Mouse (Mus musculus): ENCODE results near the gene Ak4. TPM values are rescaled to one million over a fixed set of nuclear protein-coding genes. Genes with fewer than 3 reads are reported as not detected.
"Not testable (repeated sequence)": the region's sequence is repeated elsewhere in the genome, so short reads cannot be mapped to it uniquely, and the experiment has no call there.

Gene Ak4
- polyA plus RNA-seq, 1 experiment from 2014 or later = 28.1 TPM

GRCm38 (mm10) chr4:101446606-101447005 is 27.5 kb downstream of the Ak4 start:
- H3K4me3 ChIP-seq (replicated peaks; ENCODE audit: low read length); H3K27me3 ChIP-seq (ENCODE audit: control insufficient read depth, insufficient read depth, low read length); H3K4me2 ChIP-seq (ENCODE audit: low read depth, low read length); H3K27ac ChIP-seq (ENCODE audit: low read length); ATAC-seq (ENCODE audit: insufficient read depth, low FRiP score); H3K4me1 ChIP-seq (ENCODE audit: control insufficient read depth, insufficient read depth, low read length); H3K9me3 ChIP-seq (replicated peaks; ENCODE audit: control insufficient read depth, low read length); H3K36me3 ChIP-seq (ENCODE audit: control insufficient read depth, insufficient read depth, low read length); H3K9ac ChIP-seq (ENCODE audit: low read length): not testable (repeated sequence)
- 91% methylated on average over 9 of the region's 9 CpGs for WGBS

GRCm38 (mm10) chr4:101448701-101449100 is 29.6 kb downstream of the Ak4 start:
- H3K27me3 ChIP-seq (ENCODE audit: control insufficient read depth, insufficient read depth, low read length) = no peaks in the 10 kb centered on the region
- no peak overlapping the region for H3K27ac ChIP-seq (ENCODE audit: low read length)
- no peak for ATAC-seq (ENCODE audit: insufficient read depth, low FRiP score)
- no peak overlapping the region for H3K4me3 ChIP-seq (replicated peaks; ENCODE audit: low read length)
- no peaks in the 10 kb centered on the region for H3K4me1 ChIP-seq (ENCODE audit: control insufficient read depth, insufficient read depth, low read length)
- no peak overlapping the region for H3K4me2 ChIP-seq (ENCODE audit: low read depth, low read length)
- H3K9ac ChIP-seq (ENCODE audit: low read length) = no peak overlapping the region
- no peaks in the 10 kb centered on the region for H3K36me3 ChIP-seq (ENCODE audit: control insufficient read depth, insufficient read depth, low read length)
- WGBS = 79% methylated on average over 8 of the region's 8 CpGs
- no peaks in the 10 kb centered on the region for H3K9me3 ChIP-seq (replicated peaks; ENCODE audit: control insufficient read depth, low read length)

- Histone ChIP-seq H3K9ac (ENCODE audit: low read length) (no peak overlapping the region), H3K4me2 (ENCODE audit: low read depth, low read length) (no peak overlapping the region), H3K4me1 (ENCODE audit: control insufficient read depth, insufficient read depth, low read length) (no peaks in the 10 kb centered on the region), H3K27ac (ENCODE audit: low read length) (no peak overlapping the region), H3K36me3 (ENCODE audit: control insufficient read depth, insufficient read depth, low read length) (no peaks in the 10 kb centered on the region), H3K9me3 (replicated peaks; ENCODE audit: control insufficient read depth, low read length) (no peaks in the 10 kb centered on the region), H3K27me3 (ENCODE audit: control insufficient read depth, insufficient read depth, low read length) (no peaks in the 10 kb centered on the region), H3K4me3 (replicated peaks; ENCODE audit: low read length) (no peak overlapping the region)
- WGBS = 60% methylated on average over 7 of the region's 7 CpGs
- no peak for ATAC-seq (ENCODE audit: insufficient read depth, low FRiP score)
These were observed 30.3 kb downstream of the Ak4 start for GRCm38 (mm10) chr4:101449344-101449743.

GRCm38 (mm10) chr4:101450150-101450780 is 31.2 kb downstream of the Ak4 start:
- Histone ChIP-seq H3K9me3 (replicated peaks; ENCODE audit: control insufficient read depth, low read length) (no peaks in the 10 kb centered on the region), H3K4me1 (ENCODE audit: control insufficient read depth, insufficient read depth, low read length) (no peaks in the 10 kb centered on the region), H3K9ac (ENCODE audit: low read length) (no peak overlapping the region), H3K36me3 (ENCODE audit: control insufficient read depth, insufficient read depth, low read length) (no peaks in the 10 kb centered on the region), H3K4me2 (ENCODE audit: low read depth, low read length) (no peak overlapping the region), H3K27ac (ENCODE audit: low read length) (no peak overlapping the region), H3K4me3 (replicated peaks; ENCODE audit: low read length) (no peak overlapping the region), H3K27me3 (ENCODE audit: control insufficient read depth, insufficient read depth, low read length) (no peaks in the 10 kb centered on the region)
- peak; percentile 33; the same call in 1 of the 2 replicates for ATAC-seq (ENCODE audit: insufficient read depth, low FRiP score)
- 63% methylated on average over 20 of the region's 20 CpGs for WGBS

DNA sequence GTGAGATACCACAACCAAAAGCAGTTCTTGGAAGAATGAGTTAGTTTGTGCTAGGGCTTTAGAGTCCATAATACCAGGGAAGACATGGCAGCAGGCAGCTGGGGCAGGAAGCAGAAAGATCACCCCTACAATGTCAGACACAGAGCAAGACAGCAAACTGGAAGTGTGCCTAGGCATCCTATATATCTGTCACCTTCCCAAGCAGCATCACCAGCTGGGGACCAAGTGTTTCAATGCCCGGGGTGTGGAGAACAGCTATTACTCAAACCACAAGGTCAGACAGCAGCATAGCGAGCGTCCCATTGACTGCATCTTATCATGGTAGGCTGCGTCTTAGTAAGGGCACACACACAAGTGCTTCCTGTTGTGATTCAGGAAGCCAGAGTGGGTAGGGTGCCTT is 32.0 kb downstream of the Ak4 start:
- no peak overlapping the region for H3K4me2 ChIP-seq (ENCODE audit: low read depth, low read length)
- no peaks in the 10 kb centered on the region for H3K4me1 ChIP-seq (ENCODE audit: control insufficient read depth, insufficient read depth, low read length)
- H3K9me3 ChIP-seq (replicated peaks; ENCODE audit: control insufficient read depth, low read length) = no peaks in the 10 kb centered on the region
- WGBS = 85% methylated on average over 4 of the region's 4 CpGs
- no peak overlapping the region for H3K4me3 ChIP-seq (replicated peaks; ENCODE audit: low read length)
- ATAC-seq (ENCODE audit: insufficient read depth, low FRiP score) = no peak
- H3K27ac ChIP-seq (ENCODE audit: low read length) = no peak overlapping the region
- H3K27me3 ChIP-seq (ENCODE audit: control insufficient read depth, insufficient read depth, low read length) = no peaks in the 10 kb centered on the region
- H3K9ac ChIP-seq (ENCODE audit: low read length) = no peak overlapping the region
- H3K36me3 ChIP-seq (ENCODE audit: control insufficient read depth, insufficient read depth, low read length) = no peaks in the 10 kb centered on the region

DNA sequence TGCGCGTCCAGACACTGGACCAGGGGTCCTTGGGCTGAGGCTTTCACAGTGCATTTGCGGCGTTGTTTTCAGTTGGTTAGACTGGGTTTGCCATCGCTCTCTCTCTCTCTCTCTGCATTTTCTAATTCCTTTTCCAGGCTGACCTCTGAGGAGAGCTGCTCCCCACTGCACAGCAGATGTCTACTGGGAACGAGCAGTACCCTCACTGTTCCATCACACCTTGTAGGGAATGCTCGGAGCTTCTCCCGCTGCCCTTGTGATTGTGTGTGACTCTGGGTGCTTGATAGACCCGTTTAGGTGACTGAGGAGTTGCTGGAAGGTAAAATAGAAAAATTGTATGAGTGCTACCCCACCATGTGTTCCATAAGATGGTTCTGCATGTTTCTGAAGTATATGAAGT is 33.8 kb downstream of the Ak4 start:
- H3K36me3 ChIP-seq (ENCODE audit: control insufficient read depth, insufficient read depth, low read length) = no peaks in the 10 kb centered on the region
- no peaks in the 10 kb centered on the region for H3K9me3 ChIP-seq (replicated peaks; ENCODE audit: control insufficient read depth, low read length)
- no peak overlapping the region for H3K27ac ChIP-seq (ENCODE audit: low read length)
- no peak for ATAC-seq (ENCODE audit: insufficient read depth, low FRiP score)
- no peak overlapping the region for H3K4me3 ChIP-seq (replicated peaks; ENCODE audit: low read length)
- no peak overlapping the region for H3K4me2 ChIP-seq (ENCODE audit: low read depth, low read length)
- no peak overlapping the region for H3K9ac ChIP-seq (ENCODE audit: low read length)
- WGBS = 94% methylated on average over 9 of the region's 9 CpGs
- H3K27me3 ChIP-seq (ENCODE audit: control insufficient read depth, insufficient read depth, low read length) = no peaks in the 10 kb centered on the region
- no peaks in the 10 kb centered on the region for H3K4me1 ChIP-seq (ENCODE audit: control insufficient read depth, insufficient read depth, low read length)

- no peak overlapping the region for H3K9ac ChIP-seq (ENCODE audit: low read length)
- ATAC-seq (ENCODE audit: insufficient read depth, low FRiP score) = no peak
- WGBS = 89% methylated on average over 8 of the region's 8 CpGs
These were observed 38.1 kb downstream of the Ak4 start for GRCm38 (mm10) chr4:101457176-101457575.

GRCm38 (mm10) chr4:101458341-101458740 is 39.3 kb downstream of the Ak4 start:
- Histone ChIP-seq H3K27me3 (ENCODE audit: control insufficient read depth, insufficient read depth, low read length) (no peaks in the 10 kb centered on the region), H3K4me2 (ENCODE audit: low read depth, low read length) (no peak overlapping the region), H3K4me1 (ENCODE audit: control insufficient read depth, insufficient read depth, low read length) (no peaks in the 10 kb centered on the region), H3K9me3 (replicated peaks; ENCODE audit: control insufficient read depth, low read length) (no peaks in the 10 kb centered on the region), H3K36me3 (ENCODE audit: control insufficient read depth, insufficient read depth, low read length) (no peaks in the 10 kb centered on the region), H3K27ac (ENCODE audit: low read length) (no peak overlapping the region), H3K4me3 (replicated peaks; ENCODE audit: low read length) (no peak overlapping the region), H3K9ac (ENCODE audit: low read length) (no peak overlapping the region)
- no peak for ATAC-seq (ENCODE audit: insufficient read depth, low FRiP score)
- 42% methylated on average over 2 of the region's 2 CpGs for WGBS

More at GRCm38 (mm10) chr4:101457176-101457575, 38.1 kb downstream of the Ak4 start:
- H3K4me3 ChIP-seq (replicated peaks; ENCODE audit: low read length) = no peak overlapping the region
- no peaks in the 10 kb centered on the region for H3K9me3 ChIP-seq (replicated peaks; ENCODE audit: control insufficient read depth, low read length)
- no peaks in the 10 kb centered on the region for H3K4me1 ChIP-seq (ENCODE audit: control insufficient read depth, insufficient read depth, low read length)
- no peak overlapping the region for H3K27ac ChIP-seq (ENCODE audit: low read length)
- no peaks in the 10 kb centered on the region for H3K36me3 ChIP-seq (ENCODE audit: control insufficient read depth, insufficient read depth, low read length)
- no peak overlapping the region for H3K4me2 ChIP-seq (ENCODE audit: low read depth, low read length)
- H3K27me3 ChIP-seq (ENCODE audit: control insufficient read depth, insufficient read depth, low read length) = no peaks in the 10 kb centered on the region

DNA sequence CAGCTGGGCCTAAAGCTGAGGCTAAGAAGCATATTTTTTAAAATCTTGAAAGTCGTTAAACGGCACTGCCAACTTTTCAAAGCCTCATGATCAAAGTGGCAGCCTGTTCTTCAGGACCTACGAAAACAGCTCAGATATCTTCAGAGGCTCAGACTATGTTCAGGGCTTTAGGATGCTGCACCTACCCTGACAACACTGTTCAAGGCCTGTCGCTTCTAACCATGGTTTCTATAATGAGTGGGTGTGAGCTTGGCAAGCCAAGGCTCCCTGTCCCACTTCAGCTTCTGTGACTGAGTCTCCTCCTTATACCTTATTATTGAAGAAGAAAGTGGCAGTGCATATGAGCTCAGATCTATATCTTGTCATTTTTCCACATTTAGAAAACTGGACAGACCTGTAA is 40.3 kb downstream of the Ak4 start:
- Histone ChIP-seq H3K27ac (ENCODE audit: low read length) (no peak overlapping the region), H3K9ac (ENCODE audit: low read length) (no peak overlapping the region), H3K27me3 (ENCODE audit: control insufficient read depth, insufficient read depth, low read length) (no peaks in the 10 kb centered on the region), H3K4me3 (replicated peaks; ENCODE audit: low read length) (no peak overlapping the region), H3K9me3 (replicated peaks; ENCODE audit: control insufficient read depth, low read length) (no peaks in the 10 kb centered on the region), H3K36me3 (ENCODE audit: control insufficient read depth, insufficient read depth, low read length) (no peaks in the 10 kb centered on the region), H3K4me2 (ENCODE audit: low read depth, low read length) (no peak overlapping the region), H3K4me1 (ENCODE audit: control insufficient read depth, insufficient read depth, low read length) (no peaks in the 10 kb centered on the region)
- WGBS = 93% methylated on average over 4 of the region's 4 CpGs
- no peak for ATAC-seq (ENCODE audit: insufficient read depth, low FRiP score)
